Mouse (Mus musculus) liver, adult (tissue): ENCODE measurements around the gene Lhfpl2.

Experiments used
- GATA4 ChIP-seq: IDR thresholded peaks from 2 replicates; pipeline ENCODE4 v1.6.1; 2014; ENCODE audit warnings: mild to moderate bottlenecking, low read length; ENCODE audit not compliant: insufficient replicate concordance

The Lhfpl2 gene

GRCm38 (mm10) chr13:94164501-94164900 lies 106.9 kb downstream of the Lhfpl2 start:
- TF ChIP-seq GATA4 = no peak

GRCm38 (mm10) chr13:94168319-94168718 lies 110.7 kb downstream of the Lhfpl2 start:
- no peak for TF ChIP-seq GATA4

- TF ChIP-seq GATA4 = no peak
Measured at GRCm38 (mm10) chr13:94169325-94169916, 111.8 kb downstream of the Lhfpl2 start.

- no peak for TF ChIP-seq GATA4
Measured at GRCm38 (mm10) chr13:94171612-94172011, 114.0 kb downstream of the Lhfpl2 start.

- no peak for TF ChIP-seq GATA4
Measured at GRCm38 (mm10) chr13:94172533-94173310, 115.1 kb downstream of the Lhfpl2 start.

- TF ChIP-seq GATA4 = no peak
Measured at GRCm38 (mm10) chr13:94173633-94174576, 116.3 kb downstream of the Lhfpl2 start.

GRCm38 (mm10) chr13:94174577-94175279 lies 117.1 kb downstream of the Lhfpl2 start:
- TF ChIP-seq GATA4 = no peak

- peak; percentile 32; the same call in 1 of the 2 replicates for TF ChIP-seq GATA4
Measured at GRCm38 (mm10) chr13:94175379-94176050, 117.9 kb downstream of the Lhfpl2 start.

- TF ChIP-seq GATA4 = no peak
Measured at GRCm38 (mm10) chr13:94177148-94177547, 119.6 kb downstream of the Lhfpl2 start.

- no peak for TF ChIP-seq GATA4
Measured at GRCm38 (mm10) chr13:94178401-94179040, 120.9 kb downstream of the Lhfpl2 start.

GRCm38 (mm10) chr13:94180477-94181420 lies 123.2 kb downstream of the Lhfpl2 start:
- TF ChIP-seq GATA4 = no peak

GRCm38 (mm10) chr13:94182026-94182425 lies 124.4 kb downstream of the Lhfpl2 start:
- TF ChIP-seq GATA4 = no peak
